Mouse (Mus musculus): Measurements from ENCODE around the gene Ralgapa2. TPM values are rescaled to one million over a fixed set of nuclear protein-coding genes. Genes with fewer than 3 reads are reported as not detected.
"Not testable (repeated sequence)": the region's sequence is repeated elsewhere in the genome, so short reads cannot be mapped to it uniquely, and the experiment has no call there.

Gene Ralgapa2
- polyA plus RNA-seq, 1 experiment, result 14.5 TPM

GRCm38 (mm10) chr2:146468898-146469297, 43.2 kb downstream of the Ralgapa2 start:
- no peak for TF ChIP-seq POLR2A (IDR thresholded peaks at IDR 0.05; ENCODE audit: borderline replicate concordance, extremely low read depth, insufficient read depth, insufficient read length, poor library complexity, severe bottlenecking)
- TF ChIP-seq CTCF (IDR thresholded peaks at IDR 0.05; ENCODE audit: borderline replicate concordance, extremely low read depth, insufficient read depth, insufficient read length), result no peak
- no peak for DNase-seq (ENCODE audit: low read depth)

- no peak for DNase-seq (ENCODE audit: low read depth)
- no peak for TF ChIP-seq POLR2A (IDR thresholded peaks at IDR 0.05; ENCODE audit: borderline replicate concordance, extremely low read depth, insufficient read depth, insufficient read length, poor library complexity, severe bottlenecking)
- TF ChIP-seq CTCF (IDR thresholded peaks at IDR 0.05; ENCODE audit: borderline replicate concordance, extremely low read depth, insufficient read depth, insufficient read length), result no peak
Observed at GRCm38 (mm10) chr2:146468016-146468415, 44.1 kb downstream of the Ralgapa2 start.

DNA sequence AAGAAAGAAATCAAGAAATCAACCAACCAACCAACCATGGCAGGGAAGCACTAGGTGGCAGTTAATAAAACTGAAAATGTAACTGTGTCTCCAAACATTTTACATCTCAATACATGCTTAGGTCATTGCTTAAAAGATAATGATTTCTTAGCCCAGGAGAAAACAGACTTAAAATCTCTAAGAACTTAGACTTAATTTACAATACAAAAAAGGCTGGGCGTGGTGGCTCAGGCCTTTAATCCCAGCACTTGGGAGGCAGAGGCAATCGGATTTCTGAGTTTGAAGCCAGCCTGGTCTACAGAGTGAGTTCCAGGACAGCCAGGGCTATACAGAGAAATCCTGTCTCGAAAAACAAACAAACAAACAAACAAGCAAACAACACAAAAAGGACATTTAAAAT, 45.3 kb downstream of the Ralgapa2 start:
- DNase-seq (ENCODE audit: low read depth), result not testable (repeated sequence)

DNA sequence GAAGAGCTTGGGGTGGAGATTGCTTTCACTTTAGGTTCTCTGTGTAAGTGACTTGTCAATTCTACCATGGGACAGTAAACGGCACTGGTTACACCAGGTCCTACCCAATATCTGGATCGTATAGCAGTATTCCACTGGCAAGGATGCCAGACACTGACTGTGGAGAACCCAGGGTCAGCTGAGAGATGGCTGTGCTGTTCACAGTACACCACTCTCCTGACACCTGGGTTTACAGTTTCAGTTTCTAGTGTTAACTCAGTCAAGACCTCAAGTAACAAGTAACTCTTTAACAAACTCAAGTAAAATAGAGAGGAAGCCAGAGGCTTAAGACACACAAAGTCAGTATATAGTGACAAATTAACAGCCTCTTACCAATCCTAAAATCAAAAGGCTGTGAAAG, 54.6 kb downstream of the Ralgapa2 start:
- no peak for TF ChIP-seq POLR2A (IDR thresholded peaks at IDR 0.05; ENCODE audit: borderline replicate concordance, extremely low read depth, insufficient read depth, insufficient read length, poor library complexity, severe bottlenecking)
- TF ChIP-seq CTCF (IDR thresholded peaks at IDR 0.05; ENCODE audit: borderline replicate concordance, extremely low read depth, insufficient read depth, insufficient read length), result no peak
- no peak for DNase-seq (ENCODE audit: low read depth)

DNA sequence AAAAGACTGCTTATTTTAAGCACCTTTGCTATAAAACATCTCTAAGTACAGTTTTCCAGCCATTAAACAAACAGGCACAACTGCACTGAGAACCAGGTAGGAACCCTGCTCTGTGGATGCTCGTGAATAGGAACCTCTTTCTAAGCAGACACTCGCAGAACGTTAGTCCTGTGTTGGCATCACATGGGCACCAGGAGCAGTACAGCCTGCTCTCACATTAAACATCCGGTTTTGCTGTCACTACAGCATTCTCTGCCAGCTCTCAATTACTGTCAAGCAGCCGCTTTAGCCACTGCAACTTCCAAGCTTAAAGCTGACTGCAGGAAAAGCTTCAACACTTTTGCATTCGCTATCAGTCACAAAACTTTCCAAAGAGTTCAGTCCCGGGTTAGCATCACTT, 55.5 kb downstream of the Ralgapa2 start:
- no peak for TF ChIP-seq POLR2A (IDR thresholded peaks at IDR 0.05; ENCODE audit: borderline replicate concordance, extremely low read depth, insufficient read depth, insufficient read length, poor library complexity, severe bottlenecking)
- TF ChIP-seq CTCF (IDR thresholded peaks at IDR 0.05; ENCODE audit: borderline replicate concordance, extremely low read depth, insufficient read depth, insufficient read length), result no peak
- DNase-seq (ENCODE audit: low read depth), result peak; percentile 23

DNA sequence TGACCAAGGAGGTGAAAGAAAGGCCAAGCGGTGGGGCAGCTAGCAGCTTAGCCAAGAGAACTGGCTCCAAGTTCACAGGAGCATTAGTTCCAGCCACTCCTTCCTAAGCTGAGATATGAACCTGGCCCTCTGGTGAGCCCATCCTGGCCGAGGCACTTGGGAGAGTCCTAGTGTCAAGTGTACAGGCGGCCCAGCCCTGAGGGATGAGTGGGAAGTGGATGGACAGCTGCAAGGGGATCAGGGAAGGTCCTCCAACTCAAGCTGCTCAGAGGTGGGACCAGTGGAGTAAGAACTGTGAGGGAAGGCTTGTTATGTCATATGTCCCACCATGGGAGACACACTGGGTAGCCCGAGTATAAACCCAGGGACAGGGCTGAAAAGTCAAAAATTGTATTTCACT, 56.1 kb downstream of the Ralgapa2 start:
- TF ChIP-seq CTCF (IDR thresholded peaks at IDR 0.05; ENCODE audit: borderline replicate concordance, extremely low read depth, insufficient read depth, insufficient read length) (no peak), POLR2A (IDR thresholded peaks at IDR 0.05; ENCODE audit: borderline replicate concordance, extremely low read depth, insufficient read depth, insufficient read length, poor library complexity, severe bottlenecking) (no peak)
- DNase-seq (ENCODE audit: low read depth), result no peak

DNA sequence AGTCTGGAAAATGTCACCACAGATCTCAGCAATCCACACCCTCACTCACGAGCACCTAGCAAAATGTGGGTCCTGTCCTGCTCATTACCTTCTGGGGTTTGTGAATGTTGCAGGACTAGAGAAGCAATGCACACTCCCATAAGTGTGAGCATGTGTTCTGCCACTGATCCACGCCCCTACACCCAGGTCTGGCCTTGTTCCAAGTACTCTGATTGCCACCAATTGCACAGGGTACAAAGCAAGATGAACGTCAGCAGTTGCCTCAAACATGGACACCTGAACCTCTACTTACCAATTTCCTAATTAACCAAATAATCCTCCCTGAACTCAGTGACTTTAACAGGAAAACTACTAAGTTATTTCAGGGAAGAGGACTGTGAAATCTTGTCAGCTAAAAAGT, 68.1 kb downstream of the Ralgapa2 start:
- no peak for DNase-seq (ENCODE audit: low read depth)
- TF ChIP-seq POLR2A (IDR thresholded peaks at IDR 0.05; ENCODE audit: borderline replicate concordance, extremely low read depth, insufficient read depth, insufficient read length, poor library complexity, severe bottlenecking), result no peak
- TF ChIP-seq CTCF (IDR thresholded peaks at IDR 0.05; ENCODE audit: borderline replicate concordance, extremely low read depth, insufficient read depth, insufficient read length), result no peak

- TF ChIP-seq CTCF (IDR thresholded peaks at IDR 0.05; ENCODE audit: borderline replicate concordance, extremely low read depth, insufficient read depth, insufficient read length), result no peak
- no peak for TF ChIP-seq POLR2A (IDR thresholded peaks at IDR 0.05; ENCODE audit: borderline replicate concordance, extremely low read depth, insufficient read depth, insufficient read length, poor library complexity, severe bottlenecking)
- no peak for DNase-seq (ENCODE audit: low read depth)
Observed at GRCm38 (mm10) chr2:146443291-146443875, 68.8 kb downstream of the Ralgapa2 start.

DNA sequence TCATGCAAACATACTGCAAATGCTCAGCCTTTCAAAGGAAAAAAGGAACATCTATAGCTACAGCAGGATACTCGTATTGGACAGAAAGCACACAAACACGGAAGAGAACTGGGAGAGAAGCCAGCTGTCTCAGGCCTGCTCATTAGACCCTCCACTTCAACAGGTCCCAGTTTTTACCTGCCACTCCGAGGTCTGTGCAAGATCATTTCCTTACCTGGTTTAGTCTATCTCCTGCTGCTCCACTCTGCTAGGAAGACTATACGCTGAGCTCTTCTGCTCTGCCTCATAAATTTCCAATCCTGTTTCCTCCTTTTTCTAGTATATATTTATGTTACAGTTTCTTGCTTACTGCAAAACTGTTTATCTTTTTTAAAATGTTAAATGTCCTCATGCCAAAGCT, 70.4 kb downstream of the Ralgapa2 start:
- TF ChIP-seq CTCF (IDR thresholded peaks at IDR 0.05; ENCODE audit: borderline replicate concordance, extremely low read depth, insufficient read depth, insufficient read length) (no peak), POLR2A (IDR thresholded peaks at IDR 0.05; ENCODE audit: borderline replicate concordance, extremely low read depth, insufficient read depth, insufficient read length, poor library complexity, severe bottlenecking) (no peak)
- DNase-seq (ENCODE audit: low read depth), result no peak

- no peak for DNase-seq (ENCODE audit: low read depth)
- no peak for TF ChIP-seq CTCF (IDR thresholded peaks at IDR 0.05; ENCODE audit: borderline replicate concordance, extremely low read depth, insufficient read depth, insufficient read length)
- no peak for TF ChIP-seq POLR2A (IDR thresholded peaks at IDR 0.05; ENCODE audit: borderline replicate concordance, extremely low read depth, insufficient read depth, insufficient read length, poor library complexity, severe bottlenecking)
Observed at GRCm38 (mm10) chr2:146428751-146429150, 83.4 kb downstream of the Ralgapa2 start.

DNA sequence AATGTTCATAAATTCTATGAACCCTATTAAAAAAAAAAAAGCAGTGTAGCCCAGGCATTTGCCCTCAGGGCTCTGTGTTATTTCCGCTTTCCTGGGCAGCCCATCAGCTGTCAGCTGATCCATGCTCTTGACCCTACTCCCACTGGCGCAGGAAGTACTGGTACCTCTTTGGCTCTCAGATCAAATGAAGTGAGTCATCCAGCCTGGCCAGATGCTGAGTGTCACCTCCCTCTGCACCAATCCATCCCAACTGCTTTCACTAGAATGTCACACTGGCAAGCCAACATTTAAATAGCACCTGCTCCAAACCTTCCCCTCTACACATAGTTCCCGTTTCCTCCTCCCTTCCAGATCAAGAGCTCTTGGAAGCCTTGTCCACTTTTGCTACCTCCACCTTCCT, 84.8 kb downstream of the Ralgapa2 start:
- TF ChIP-seq POLR2A (IDR thresholded peaks at IDR 0.05; ENCODE audit: borderline replicate concordance, extremely low read depth, insufficient read depth, insufficient read length, poor library complexity, severe bottlenecking) (no peak), CTCF (IDR thresholded peaks at IDR 0.05; ENCODE audit: borderline replicate concordance, extremely low read depth, insufficient read depth, insufficient read length) (no peak)
- no peak for DNase-seq (ENCODE audit: low read depth)

DNA sequence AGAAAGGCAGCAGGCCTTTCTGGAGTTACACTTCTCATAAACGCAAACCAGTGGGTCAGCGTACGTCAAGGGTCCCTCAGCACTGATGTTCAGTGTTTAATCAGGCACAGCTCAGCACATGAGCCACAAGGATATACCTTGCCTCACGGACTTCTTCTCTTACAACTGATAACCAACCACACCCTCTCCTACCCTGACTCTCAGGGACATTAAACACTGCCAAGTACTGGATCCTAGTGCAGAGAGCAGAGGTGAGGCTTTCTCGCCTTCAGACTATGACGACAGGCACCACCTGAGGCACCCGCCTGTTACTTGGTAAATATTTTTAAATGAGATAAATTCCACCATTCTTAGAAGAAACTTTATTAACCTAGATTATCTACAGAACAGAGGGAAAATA, 85.8 kb downstream of the Ralgapa2 start:
- no peak for DNase-seq (ENCODE audit: low read depth)
- TF ChIP-seq CTCF (IDR thresholded peaks at IDR 0.05; ENCODE audit: borderline replicate concordance, extremely low read depth, insufficient read depth, insufficient read length) (no peak), POLR2A (IDR thresholded peaks at IDR 0.05; ENCODE audit: borderline replicate concordance, extremely low read depth, insufficient read depth, insufficient read length, poor library complexity, severe bottlenecking) (no peak)

DNA sequence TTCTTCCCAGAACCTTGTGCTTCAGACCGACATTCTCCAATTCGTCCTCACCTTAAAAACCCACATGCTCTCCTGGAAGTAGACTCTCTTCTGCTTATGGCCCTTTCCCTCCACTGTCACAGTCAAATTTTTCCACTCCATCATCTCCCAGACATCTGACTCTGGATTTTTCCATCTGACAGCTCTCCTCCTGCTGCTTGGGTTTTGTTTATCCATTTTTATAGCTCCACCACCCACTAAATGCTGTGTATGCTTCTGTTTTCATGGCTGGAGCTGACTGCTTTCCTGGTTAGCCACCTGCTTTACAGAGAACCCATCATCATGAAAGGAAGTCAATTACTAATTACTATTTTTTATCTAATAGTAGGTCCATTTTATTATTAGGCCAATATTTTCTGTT, 86.9 kb downstream of the Ralgapa2 start:
- DNase-seq (ENCODE audit: low read depth), result no peak
- TF ChIP-seq CTCF (IDR thresholded peaks at IDR 0.05; ENCODE audit: borderline replicate concordance, extremely low read depth, insufficient read depth, insufficient read length) (no peak), POLR2A (IDR thresholded peaks at IDR 0.05; ENCODE audit: borderline replicate concordance, extremely low read depth, insufficient read depth, insufficient read length, poor library complexity, severe bottlenecking) (no peak)
